Mouse (Mus musculus): ENCODE results near the gene Fam234a.
"Not testable (repeated sequence)": the region's sequence is repeated elsewhere in the genome, so short reads cannot be mapped to it uniquely, and the experiment has no call there.

The Fam234a gene

DNA sequence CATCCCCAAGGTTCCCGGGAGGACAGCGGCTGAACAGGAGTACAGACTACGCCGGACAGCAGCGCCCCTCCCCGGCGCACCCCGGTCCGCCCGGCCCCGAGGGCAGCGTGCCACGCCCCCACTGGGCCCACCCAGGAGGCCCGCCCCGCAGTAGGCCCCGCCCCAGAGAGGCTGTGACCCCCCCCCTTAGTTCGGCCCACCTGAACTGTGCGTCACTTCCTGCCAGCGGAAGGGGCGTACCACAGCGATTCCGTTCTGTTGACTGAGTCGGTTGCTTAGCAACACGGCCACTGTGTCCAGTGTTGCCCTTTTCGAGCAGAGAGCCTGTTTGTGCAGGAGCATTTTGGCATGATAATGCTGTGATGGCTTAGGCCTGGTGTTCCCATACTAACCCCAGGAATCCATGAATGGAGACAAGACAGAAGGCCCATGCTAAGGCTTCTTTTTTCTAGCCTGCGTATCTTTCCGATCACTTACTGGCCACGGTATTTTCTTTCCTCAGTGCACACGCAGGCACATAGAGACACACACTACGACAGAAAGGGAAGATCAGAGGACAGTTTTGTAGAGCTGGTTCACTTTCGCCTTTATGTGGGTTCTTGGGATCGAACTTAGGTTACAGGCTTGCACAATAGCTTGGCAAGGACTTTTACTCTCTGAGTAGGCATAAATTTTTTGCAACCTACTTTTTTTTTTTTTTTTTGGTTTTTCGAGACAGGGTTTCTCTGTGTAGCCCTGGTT lies at the start of gene Fam234a:
TSS of gene Fam234a (minus strand) at position 142 of the 741 bp plus-strand sequence.
- DNase-seq (ENCODE audit: low spot score in 2 of 2), result peak; percentile 89 to 92

DNA sequence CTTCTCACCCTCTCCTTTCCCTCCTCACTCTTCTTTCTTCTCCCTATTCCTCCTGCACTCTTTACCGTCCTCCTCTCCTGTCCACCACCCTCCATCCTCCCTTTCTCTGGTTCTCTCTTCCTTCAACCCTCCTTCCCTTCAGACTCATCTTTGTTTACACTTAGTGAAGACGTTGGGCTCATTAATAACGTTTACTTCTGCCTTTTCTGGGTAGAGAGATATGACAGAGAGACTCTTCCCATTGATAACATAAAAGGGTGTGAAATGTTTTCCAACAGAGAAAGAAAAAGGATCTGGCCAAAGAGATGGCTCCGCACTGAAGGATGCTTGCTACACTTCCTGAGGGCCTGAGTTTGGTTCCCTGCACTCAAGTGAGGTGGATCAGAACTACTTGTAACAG lies 45.4 kb upstream of the Fam234a start:
- DNase-seq (ENCODE audit: low spot score in 2 of 2), result no peak

DNA sequence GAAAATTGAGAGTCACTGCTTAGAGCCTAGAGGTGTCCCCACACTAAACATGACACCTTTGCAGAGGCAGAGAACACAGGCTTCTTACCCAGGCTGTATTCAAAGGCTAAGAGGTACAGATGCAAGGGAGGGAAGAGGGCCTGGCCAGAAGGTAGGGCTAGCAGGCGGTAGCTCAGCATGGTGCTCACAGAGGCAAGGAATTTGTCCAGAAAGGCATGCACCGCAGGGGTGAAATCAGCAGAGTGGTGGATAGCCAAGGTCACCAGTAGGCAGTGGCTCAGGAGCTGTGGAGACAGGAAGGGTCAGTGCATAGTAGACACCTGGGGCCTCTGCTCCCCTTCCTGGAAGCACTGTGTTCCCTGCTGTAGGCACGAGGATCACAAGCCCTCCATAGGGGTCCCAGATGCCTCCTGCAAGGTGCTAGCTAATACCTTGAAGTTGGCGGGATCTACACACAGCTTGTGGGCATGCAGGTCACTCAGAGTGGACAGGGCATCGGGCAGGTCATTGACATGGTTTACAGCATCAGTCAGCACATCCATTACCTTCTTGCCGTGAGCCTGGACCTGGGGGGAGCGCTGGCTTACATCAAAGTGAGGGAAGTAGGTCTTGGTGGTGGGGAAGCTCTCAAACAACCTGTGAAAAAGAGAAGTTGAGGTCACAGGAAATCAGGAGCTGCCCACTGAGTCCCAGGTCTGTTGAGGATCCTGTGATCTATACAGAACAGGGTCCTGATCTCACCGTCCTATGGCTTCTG lies 42.3 kb upstream of the Fam234a start:
- DNase-seq (ENCODE audit: low spot score in 2 of 2), result no peak

DNA sequence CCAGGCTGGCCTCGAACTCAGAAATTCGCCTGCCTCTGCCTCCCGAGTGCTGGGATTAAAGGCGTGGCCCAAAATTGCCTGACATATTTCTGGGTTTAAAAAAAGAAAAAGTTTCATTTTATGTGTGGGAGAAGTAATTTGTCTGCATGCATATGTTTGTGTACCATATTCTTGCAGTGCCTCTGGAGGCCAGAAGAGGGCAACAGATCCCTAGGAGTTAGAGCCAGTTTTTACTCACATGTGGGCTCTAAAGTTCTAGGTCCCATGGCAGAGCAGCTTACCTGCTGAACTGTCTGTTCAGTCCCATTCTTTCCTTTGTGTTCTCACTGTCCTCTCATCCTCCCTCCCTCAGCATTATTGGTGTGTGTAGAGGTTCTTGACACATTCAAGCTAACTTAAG lies 32.7 kb upstream of the Fam234a start:
- DNase-seq (ENCODE audit: low spot score in 2 of 2), result peak in 1 of 2 experiments; percentile 18

DNA sequence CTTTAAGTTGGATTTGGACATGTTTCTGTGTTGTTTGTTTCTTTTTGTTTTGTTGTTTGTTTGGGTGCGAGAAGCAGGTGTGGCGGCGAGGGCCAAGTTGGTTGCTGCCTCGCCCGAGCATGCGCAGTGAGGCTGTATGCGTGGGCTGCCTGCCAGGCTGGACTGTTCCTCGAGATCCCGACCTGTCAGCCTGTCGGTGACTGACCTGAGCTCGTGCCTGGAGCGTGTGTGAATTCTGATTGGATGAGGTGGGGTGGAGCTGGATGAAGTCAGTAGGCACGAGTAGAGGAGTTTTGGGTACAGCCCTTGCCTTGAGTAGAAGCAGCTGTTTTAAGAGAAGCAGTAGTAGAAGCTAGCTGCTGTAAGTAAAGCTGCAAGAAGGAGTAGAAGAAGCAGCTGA lies 31.9 kb upstream of the Fam234a start:
- DNase-seq (ENCODE audit: low spot score in 2 of 2), result no peak

DNA sequence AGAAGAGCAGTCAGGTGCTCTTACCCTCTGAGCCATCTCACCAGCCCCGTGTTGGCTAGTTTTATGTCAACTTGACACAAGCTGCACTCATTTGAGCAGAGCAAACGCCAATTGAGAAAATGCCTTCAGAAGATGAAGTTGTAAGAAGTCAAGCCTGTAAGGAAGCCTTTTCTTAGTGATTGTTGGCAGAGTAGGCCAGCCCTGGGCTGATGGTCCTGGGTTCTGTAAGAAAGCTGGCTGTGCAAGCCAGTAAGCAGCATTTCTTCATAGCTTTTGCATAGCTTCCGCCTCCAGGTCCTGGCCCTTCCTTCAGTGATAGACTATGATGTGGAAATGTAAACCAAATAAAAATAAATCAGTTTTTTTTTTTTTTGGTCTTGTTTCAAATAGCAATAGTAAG lies 28.5 kb upstream of the Fam234a start:
- no peak for DNase-seq (ENCODE audit: low spot score in 2 of 2)

DNA sequence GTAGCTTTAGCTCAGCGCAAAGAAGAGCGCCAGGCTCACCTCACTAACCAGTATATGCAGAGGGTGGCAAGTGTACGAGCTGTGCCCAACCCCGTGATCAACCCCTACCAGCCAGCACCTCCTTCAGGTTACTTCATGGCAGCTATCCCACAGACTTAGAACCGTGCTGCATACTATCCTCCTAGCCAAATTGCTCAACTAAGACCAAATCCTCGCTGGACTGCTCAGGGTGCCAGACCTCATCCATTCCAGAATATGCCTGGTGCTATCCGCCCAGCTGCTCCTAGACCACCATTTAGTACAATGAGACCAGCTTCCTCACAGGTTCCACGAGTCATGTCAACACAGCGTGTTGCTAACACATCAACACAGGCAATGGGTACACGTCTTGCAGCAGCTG lies 25.5 kb upstream of the Fam234a start:
- DNase-seq (ENCODE audit: low spot score in 2 of 2), result not testable (repeated sequence)

DNA sequence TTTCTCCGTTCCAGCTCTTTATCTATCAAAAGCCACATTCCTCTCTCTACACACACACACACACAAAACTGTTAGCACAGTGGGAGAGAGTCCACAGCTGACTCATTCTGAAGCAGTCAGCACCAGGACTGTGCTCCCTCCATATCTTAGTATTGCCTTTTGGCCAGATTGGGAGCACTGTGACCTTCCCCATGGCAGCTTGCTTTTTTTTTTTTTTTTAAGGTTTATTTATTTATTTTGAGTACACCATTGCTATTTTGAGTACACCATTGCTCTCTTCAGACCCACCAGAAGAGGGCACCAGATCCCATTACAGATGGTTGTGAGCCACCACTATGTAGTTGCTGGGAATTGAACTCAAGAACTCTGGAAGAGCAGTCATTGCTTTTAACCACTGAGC lies 24.8 kb upstream of the Fam234a start:
- no peak for DNase-seq (ENCODE audit: low spot score in 2 of 2)

DNA sequence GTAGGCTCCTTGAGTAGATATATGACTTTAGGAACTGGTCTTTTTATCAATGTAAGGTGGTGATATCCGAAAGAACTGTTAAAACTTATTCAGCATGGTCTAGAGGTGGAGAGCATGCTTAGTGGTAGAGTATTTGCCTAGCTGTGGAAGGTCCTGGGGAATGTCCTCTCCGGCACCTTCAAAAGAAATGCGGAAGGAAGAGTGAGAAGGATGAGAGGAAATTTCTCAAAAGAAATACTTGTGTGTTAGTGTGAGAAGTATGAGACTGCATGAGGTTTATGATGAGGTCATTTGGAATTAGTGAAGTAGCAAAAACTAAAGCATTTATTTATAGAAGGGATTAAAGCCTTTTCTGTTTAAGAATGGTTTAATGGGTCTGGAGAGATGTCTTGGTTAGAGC lies 18.3 kb upstream of the Fam234a start:
- DNase-seq (ENCODE audit: low spot score in 2 of 2), result no peak

DNA sequence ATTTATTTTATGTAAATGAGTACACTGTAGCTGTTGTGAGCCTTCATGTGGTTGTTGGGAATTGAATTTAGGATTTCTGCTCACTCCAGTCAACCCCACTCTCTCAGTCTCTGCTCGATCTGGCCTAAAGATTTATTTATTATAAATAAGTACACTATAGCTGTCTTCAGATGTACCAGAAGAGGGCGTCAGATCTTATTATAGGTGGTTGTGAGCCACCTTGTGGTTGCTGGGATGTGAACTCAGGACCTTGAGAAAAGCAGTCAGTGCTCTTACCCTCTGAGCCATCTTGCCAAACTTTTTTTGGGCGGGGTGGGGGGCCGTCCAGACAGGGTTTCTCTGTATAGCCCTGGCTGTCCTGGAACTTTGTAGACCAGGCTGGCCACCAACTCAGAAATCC lies 17.8 kb upstream of the Fam234a start:
- no peak for DNase-seq (ENCODE audit: low spot score in 2 of 2)

DNA sequence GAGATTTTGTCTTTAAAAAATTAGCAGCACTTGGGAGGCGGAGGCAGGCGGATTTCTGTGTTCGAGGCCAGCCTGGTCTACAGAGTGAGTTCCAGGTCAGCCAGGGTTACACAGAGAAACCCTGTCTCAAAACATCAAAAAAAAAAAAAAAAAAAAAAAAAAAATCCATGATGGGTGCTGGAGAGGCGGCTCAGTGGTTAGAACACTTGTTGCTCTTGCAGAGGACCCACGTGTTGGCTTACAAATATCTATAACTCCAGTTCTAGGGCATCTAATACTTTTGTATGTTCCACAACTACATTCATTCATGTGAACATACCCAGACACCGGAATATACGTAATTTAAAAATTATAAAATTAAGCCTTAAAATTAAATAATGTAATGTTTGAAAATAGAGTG lies 11.3 kb upstream of the Fam234a start:
- no peak for DNase-seq (ENCODE audit: low spot score in 2 of 2)

DNA sequence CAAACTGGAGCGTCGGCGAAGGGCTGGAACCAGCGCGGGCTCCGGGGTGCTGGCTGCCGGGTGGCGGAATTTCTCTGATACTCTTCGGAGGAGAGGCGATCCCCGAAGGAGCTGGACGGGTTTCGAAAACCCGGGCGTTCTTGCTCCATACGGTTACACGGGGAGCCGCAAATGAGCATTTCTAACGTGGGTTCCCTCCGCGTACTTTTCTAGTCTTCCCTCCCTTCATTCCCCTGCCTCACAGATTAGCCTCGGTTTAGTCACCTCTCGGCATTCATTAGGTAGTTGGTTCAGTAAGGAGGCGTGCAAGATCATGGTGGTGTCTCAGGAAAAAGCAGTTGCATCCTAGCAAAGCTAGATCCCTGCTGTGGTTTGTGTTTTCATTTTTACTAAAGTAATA lies 9.4 kb upstream of the Fam234a start:
- no peak for DNase-seq (ENCODE audit: low spot score in 2 of 2)

DNA sequence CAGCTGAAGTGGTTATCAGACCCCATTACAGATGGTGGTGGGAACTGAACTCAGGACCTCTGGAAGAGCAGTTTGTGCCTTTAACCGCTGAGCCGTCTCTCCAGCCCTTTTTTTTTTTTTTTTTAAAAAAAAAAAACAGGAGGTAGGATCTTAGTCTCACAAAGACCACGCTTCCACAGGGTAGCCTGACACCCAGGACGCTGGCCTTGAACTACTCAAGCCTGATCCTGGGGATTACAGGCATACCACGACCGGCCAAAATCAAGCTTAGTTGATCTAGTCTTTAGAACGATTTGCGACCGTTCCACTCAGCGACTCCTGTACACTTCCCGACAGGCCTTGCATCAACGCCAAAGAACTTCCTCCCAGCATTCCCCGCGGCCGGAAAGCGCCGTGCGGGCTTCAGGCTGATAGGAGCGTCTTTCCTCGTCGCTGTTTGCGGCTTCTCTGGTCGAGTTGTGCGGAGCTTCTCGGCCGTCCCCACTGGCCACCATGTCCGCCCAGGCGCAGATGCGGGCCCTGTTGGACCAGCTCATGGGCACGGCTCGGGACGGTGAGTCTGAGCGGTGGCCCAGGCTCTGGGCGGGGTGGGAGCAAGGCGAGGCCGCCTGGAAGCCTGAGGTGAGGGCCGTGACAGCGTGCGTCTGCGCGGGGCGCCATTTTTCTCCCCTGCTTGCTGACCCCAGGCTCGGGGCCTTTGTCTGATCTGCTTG lies 8.7 kb upstream of the Fam234a start, which contains the start of gene Luc7l:
TSS of gene Luc7l (plus strand) at position 358 of the 713 bp plus-strand sequence.
- peak; percentile 92 to 96 for DNase-seq (ENCODE audit: low spot score in 2 of 2)

DNA sequence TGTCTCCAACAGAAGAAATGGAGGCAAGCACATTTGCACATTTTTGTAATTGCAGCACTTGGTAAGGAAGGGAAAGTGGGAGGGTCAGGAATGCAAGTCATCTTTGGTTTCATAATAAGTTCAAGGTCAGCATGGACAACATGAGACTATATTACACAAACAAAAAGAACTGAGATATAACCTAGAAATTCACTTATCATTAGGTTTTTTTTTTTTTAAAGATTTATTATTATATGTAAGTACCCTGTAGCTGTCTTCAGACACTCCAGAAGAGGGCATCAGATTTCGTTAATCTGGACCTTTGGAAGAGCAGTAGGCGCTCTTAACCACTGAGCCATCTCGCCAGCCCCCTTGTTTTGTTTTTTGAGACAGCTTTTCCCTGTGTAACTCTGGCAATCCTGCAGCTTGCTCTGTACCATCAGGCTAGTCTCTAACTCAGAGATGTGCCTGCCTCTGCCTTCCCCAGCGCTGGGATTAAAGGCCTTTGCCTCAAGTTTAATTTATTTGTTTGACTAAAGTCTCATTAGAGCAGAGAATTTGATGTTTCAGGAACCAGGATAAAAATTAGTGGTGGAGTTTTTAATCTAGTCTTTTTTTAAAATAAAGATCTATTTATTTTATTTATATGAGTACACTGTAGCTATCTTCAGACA lies 8.0 kb upstream of the Fam234a start:
- no peak for DNase-seq (ENCODE audit: low spot score in 2 of 2)

DNA sequence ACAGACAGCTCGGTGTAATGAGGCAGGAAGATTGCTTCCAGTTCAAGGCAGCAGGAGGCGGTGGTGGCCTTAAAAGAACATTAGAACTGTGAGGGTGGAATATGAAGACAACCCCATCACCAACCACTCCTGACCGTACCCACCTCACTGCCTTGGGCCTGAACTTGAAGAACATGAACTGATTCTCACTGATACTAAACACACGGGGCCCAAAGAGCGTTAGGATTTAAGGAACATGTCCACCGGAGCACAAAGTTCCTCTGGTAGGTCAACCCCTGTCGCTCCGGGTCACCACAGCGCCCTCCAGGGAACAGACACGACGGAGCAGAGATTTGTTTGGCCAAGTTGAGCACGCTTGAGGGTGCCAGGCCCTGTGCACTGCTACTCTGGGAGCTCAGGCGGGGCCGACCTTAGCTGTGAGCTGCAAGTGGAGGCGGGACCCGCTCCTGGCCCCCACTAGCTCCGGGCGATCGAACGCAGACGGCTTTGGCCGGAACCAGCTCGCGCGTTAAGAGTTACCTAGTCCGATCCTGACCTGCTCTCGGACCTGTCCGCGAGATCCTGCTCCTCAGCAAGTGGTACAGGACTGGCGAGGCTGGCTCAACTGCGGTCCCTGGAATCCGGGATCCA lies 456 bp downstream of the Fam234a start:
- DNase-seq (ENCODE audit: low spot score in 2 of 2), result peak in 1 of 2 experiments; percentile 60

DNA sequence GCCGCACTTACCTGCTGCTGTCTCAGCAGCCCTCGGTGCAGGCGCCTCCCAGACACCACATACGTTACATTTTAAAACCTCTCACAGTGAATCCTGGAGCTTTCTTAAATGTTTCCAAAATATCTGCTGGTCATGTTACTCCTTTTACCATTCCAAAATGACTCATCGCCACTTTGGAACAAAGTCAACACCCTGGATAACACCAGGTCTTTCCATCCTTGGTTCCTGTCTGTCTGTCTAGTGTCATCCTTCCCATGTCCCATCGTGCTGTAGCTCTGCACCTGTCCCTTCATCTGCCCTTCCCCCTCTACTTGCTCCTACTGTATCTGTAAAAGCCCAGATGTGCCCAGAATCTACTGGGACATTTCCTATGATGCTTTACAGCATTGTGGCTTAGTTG lies 3.1 kb downstream of the Fam234a start:
- DNase-seq (ENCODE audit: low spot score in 2 of 2), result no peak

DNA sequence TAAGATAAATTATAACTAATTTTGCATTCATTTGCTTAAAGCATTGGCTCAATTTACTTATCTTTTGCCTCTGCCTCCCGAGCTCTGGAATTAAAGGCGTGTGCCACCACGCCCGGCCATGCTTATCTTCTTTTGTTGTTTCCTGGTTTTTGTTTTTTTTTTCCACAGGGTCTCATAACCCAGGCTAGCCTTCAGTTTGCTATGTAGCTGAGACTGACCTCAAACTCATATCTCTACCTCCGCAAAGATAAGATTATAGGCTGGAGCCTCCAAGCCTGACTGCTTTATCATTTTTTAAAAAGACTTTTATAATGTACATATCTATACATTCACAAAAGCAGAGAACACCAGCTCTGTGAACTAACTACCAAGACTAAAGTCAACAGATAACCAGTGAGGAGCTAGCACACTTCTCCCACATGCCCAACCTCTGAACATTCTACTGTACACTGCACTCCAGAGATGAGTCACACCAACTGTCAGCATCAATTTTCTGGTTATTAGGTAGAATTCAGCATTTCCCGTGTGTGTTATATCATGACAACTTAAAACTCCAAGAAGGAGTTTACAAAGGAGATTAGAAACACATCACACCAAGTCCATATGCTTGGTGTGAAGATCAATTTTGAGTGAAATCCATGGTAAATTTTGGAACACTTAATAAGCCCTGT lies 3.8 kb downstream of the Fam234a start:
- no peak for DNase-seq (ENCODE audit: low spot score in 2 of 2)

DNA sequence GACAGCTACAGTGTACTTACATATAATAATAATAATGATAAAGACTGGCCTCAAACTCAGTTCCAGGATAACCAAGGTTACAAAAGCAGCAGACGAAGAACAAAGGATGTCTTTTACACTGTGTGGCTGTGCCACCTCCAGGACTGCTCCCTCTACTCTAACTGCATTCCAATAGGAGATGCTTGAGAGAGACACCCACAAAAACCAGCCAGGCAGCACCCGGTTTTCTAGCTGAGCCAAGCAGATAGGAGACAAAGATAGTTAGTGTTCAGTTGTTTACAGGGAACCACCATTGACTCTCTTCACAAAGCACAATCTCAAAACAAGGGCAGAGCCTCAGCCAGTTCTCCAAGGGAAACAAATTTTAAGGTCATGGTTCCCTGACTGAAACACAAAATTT lies 4.5 kb downstream of the Fam234a start:
- DNase-seq (ENCODE audit: low spot score in 2 of 2), result no peak

DNA sequence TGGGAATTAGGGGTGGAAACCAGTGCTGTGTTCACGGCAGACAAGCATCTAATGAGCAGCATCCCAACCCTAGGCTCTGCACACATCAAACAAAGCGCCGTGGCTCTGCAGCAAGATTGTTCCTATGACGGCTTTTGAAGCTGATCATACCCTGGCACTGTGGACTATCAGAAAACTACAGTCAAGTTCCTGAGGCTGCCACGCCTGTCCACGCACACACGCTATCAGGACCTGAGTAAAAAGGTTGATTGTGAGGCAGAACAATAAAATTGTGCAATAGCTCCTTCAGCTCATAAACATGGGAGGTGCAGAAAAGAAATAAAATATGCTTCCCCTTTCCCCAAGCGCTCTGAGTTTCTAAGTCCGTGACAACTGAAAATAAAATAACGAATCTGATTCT lies 6.4 kb downstream of the Fam234a start:
- no peak for DNase-seq (ENCODE audit: low spot score in 2 of 2)

DNA sequence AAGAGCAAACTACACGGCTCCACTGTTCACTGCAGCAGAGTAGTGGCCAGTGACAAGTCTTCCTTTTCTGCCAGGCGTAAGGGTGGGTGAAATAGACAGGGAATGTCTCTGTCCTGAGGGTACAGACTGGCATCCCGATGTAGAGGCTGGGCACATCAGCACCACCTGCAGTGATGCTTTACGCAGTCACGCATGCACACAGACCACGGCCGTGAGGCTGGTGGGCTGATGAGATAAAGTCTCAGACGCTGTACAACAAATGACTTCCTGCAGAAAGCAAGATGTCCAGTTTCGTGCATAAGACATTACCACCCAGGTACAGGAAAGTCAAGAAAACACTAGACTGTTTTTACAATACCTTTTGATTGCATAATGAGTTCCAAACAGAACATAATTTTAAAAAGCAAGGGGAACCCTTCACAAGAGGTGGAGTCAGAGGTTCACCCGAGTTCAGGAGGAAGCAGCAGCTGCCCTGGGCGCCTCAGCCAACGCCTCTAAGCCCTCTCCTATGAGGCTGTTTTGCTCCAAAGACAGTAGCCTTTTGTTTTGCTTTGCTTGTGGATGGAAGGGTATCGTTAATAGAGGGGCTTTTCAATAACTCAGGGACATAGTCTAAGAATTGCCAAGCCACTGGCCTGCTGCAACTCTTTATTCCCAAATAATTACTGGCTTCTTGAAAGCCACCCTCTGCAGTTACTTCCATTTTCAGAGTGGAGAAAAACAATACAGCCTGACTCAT lies 8.8 kb downstream of the Fam234a start:
- DNase-seq (ENCODE audit: low spot score in 2 of 2), result no peak

Data from urinary bladder, adult 18-20 months (tissue).